Mouse (Mus musculus) monocyte, adult 2 months (primary cell): ENCODE measurements around the gene Hand2.

Experiments used
- DNase-seq, 2 experiments: peaks; one replicate each; pipeline ENCODE4 v3.0.0; 2022; ENCODE audit warnings: low spot score in 2 of 2, low read depth in 1 of 2

The Hand2 gene

DNA sequence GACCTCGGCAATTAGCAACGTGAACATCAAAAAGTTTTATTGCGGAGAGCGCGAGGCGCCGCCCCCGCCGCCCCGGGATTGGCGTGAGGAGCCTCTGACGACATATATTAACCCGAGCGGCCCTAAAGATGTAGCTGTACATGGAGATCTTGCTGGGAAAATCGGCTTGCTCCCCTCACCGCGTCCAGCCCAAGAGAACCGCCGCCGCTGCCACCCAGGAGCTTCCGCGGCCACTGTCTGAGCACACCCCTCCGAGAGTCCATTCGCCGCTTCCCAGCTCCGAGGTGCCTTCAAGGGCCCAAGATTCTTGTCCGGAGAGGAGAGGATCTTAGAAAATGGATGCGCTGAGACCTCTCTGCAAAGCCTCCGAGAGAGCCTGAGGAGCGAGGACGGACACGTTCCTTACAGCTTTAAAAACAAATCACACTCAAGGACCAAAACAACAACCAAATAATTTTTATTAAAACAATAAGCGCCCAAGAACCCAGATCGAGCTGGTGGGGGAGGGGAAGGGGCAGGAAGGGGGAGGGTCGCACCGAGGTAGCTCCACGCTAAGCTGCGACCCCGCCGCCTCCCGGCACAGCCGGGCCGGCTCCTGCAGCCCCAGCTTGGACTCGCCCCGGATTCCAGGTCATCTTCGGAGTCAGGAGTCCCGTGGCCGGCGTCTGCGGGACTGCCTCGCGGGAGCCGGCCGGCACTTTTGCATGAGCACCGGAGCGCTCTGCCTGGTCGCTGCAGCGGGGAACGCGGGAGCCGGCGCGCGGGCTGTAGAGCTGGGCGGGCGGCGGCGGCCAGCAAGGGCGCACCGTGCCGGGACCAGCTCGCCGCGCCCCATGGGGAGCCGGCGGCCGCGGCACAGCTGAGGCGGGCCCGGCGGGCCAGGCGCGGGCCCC, at the start of gene Hand2:
Gene Hand2 (plus strand): TSS at position 133 of the 893 bp plus-strand sequence.
- DNase-seq = no peak

DNA sequence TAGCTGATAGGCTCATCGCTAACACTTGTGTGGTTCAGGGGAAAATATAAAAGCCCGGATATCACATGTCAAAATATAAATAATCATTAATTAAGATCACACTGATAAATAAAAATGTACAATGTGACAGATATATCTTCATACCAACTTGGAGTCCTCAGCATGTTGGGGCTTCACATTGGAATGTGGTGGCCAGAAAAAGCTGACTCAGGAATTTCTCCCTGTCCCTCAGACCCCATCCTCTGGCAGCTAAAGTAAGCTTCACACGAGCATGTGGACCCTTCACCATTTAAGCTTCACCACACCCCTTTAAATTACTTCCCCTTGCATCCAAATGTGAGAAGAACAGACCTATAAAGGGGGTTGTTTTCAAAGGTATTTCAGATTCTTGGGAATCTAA, 47.7 kb upstream of the Hand2 start:
- DNase-seq = no peak

DNA sequence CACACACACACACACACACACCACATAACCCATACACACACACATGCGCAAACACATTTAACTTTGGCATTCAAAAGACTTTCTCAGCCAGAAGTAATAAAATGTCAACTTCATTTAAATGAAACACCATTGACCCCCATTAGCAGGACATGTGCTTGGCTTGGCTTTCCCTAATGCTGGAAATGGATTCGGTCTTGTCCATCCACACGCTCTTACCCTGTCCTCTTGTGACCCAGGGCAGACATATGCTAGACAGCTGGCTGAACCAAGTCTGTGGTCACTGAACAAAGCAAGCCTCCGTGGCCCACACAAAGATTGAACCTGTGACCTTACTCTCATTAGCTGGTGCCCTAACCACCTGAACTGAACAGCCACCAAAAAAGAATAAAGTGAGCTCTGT, 27.3 kb upstream of the Hand2 start:
- DNase-seq = no peak

DNA sequence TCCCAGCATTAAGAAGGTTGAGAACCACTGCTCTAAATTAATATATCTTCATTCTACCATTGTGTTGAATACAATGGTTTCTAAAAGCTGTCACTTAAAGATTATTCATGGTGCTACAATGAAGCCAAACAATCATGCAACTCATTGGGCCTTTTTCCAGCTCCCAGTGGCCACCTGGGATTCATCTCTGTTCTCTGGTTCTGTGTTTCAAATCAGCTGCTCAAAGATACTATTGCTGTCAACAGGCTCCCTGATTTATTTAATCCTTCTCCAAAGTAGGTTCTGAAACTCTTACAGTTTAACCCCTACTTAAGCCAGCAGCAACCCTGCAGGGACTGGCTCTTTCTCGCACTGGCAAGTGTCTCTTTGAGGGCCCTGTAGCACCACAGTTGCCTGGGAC, 17.3 kb upstream of the Hand2 start:
- DNase-seq = no peak

- DNase-seq = peak in 1 of 2 experiments; percentile 7
These were observed 15.8 kb upstream of the Hand2 start for GRCm38 (mm10) chr8:57304944-57305343.

DNA sequence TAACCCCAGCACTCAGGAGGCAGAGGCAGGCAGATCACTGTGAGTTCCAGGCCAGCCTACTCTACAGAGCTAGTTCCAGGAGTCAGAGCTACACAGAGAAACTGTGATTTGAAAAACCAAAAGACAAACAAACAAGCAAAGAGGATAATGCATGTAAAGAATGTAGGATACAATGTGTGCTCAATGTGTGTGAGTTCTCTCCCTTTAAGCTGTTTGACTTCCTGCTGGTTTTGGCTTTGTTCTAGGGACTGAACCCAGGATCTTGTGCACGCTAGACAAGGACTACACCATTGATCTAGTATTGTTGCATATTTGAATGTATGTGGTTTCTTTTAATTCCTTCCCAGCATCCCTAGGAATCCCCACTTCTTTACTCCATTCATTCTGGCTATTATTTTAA, 14.3 kb upstream of the Hand2 start:
- DNase-seq = no peak

DNA sequence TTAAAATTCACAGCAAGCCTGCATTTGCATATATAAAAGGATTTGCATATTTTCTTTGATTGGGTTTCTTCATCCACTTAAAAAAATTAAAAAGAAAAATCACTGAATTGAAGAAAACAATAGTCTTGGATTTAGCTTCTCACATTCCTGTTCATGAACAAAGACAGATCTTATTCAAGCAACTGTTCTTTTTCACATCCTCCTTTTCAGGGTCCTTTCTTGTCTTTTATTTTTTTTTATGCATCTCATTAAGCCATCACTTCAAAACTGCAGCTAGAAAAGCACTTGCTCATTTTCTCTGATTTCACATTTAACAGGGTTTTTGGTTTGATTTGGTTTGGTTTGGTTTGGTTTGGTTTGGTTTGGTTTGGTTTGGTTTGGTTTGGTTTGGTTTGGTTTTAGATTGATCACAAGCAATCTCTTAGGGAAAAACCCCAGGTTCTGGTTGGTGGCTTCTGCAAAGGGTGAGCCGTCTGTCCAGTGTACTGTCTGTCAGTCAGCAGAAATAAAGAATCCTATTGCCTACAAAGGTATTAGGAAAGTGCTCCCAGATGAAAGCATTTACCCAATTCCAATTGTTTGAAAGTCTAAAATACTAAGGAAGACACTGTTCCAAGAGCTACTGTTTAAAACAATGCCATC, 10.8 kb upstream of the Hand2 start:
- DNase-seq = no peak

GRCm38 (mm10) chr8:57312031-57312981, 8.5 kb upstream of the Hand2 start:
- no peak for DNase-seq

DNA sequence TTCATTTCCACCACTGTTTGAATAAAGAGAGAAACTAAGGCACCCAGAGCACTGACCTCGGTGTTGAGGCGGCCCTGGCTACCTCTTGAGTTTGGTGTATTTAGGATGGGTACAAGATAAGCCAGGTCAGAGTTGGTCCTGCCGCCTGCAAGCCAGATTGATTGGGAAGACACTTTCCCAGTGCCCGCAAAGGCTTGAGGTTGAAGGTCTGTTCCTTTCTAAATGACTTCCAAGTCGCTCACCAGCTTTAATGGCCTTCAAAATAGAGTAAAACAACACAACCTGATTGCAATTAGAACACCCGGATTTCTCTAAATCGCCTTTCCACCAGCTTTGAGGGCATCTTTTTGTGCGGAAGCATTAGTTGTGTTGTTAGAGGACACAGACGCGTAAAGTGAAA, 7.2 kb upstream of the Hand2 start:
- no peak for DNase-seq

GRCm38 (mm10) chr8:57314216-57314615, 6.6 kb upstream of the Hand2 start:
- DNase-seq = no peak

DNA sequence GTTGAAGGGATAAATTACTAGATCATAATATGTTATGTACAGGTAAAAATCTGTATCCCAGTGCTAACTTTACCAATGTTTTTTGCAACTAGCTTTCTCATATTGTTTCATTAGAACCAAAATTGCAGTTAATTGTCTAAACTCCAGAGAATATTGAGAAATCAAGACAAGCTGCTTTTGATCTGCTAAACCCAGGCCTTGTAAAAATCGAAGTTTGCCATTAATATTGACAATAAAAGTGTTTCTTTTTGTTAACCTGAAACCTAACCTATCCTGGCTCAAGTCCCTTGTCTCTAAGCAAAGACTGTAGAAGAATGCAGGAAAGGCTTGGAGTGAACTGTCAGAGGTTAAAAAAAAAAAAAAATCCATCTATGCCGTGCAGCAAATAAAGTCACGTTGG, 5.3 kb upstream of the Hand2 start:
- DNase-seq = no peak

GRCm38 (mm10) chr8:57317107-57317506, 3.7 kb upstream of the Hand2 start:
- DNase-seq = no peak

- no peak for DNase-seq
These were observed 2.8 kb upstream of the Hand2 start for GRCm38 (mm10) chr8:57317890-57318480.

DNA sequence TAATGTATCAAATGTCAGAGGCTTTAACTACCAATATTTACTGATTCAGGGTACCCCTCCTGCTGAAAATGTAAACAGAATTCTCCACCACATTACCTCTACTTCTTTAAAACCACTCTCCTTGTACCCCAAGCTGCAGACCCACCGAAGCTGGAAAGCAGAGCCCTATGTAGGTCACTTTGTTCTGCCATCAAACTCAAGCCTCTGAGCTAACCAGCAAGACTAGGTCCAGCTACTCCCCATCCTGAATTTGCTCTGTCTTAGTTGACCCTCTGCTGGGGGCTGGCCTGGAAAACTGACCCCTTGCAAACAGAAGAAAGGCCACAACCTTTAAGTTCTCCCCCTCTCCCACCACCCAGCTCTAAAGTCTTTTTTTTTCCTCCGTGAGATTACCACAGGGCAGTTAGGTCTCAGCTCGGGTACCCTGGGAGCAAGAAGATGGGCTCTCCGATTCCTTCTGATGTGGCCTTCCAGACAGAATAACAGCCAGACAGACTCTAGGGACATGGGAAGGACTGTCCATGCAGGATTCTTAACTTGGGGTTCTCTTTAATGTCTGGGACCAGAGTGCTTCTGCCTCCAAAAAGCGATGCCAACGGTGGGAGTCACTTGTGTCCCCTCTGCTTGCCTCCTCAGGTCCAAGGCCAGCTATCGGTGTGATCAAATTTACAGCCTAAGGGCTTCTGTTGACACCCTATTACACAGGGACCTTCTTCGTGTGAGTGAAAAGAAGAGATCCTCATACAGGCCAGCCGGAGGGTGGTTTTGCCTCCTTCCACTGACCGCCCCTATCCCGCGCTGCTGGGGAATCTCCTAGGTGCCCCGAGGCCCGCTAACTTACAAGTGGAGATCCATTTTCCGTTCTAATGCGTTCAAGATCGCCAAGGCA, 1.4 kb upstream of the Hand2 start:
- DNase-seq = no peak

DNA sequence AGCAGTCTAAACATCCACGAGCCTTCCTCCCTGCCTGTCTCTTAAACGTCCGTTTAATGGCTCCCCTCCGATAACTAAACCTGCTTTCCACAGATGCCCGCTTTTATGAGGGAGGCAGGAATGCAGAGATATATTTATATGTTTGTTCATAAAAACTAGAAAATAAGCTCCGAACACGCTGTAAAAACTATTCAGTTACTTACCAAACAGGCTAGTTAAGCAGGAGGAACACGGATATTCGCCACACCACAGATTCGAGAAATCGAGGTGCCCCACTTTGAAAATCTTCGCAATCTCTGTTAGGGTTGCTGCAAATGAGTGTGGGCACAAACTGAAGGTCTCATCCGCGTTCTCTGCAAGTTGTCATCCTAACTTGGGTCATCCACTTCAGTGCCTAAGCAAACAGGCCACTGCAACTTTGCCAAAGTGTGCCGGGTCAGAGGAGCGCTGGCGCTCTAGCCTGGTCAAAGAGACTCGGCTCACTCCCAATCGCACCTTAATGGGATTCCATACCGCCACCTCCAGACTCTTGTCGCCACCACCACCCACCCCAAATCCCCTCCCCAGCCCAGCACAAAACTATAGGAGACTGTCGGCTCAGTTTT, 700 bp upstream of the Hand2 start:
- no peak for DNase-seq

DNA sequence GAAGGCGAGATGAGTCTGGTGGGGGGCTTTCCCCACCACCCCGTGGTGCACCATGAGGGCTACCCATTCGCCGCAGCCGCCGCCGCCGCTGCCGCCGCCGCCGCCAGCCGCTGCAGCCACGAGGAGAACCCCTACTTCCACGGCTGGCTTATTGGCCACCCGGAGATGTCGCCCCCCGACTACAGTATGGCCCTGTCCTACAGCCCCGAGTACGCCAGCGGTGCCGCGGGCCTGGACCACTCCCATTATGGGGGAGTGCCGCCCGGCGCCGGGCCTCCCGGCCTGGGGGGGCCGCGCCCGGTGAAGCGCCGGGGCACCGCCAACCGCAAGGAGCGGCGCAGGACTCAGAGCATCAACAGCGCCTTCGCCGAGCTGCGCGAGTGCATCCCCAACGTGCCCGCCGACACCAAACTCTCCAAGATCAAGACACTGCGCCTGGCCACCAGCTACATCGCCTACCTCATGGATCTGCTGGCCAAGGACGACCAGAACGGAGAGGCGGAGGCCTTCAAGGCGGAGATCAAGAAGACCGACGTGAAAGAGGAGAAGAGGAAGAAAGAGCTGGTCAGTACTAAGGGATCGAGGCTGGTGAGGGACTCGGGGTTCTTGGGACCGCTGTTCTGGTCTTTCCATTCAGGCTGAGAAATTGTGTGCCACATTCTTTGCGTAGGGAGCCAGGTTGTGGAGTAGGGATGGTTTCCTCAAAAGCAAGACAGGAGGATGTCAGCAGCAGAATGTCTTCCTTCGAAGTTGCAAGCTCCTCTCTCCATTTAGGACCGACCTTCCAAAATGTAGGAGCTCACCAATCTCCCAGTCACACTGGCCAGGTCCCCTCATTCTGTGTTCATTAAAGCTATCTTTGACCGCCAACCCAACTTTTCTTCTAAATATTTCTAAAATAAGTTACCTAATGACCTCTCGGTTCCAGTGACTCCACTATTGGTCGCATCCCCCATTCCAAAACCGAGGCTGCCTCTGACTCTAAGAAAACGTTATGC, 1.4 kb downstream of the Hand2 start:
- DNase-seq = no peak

DNA sequence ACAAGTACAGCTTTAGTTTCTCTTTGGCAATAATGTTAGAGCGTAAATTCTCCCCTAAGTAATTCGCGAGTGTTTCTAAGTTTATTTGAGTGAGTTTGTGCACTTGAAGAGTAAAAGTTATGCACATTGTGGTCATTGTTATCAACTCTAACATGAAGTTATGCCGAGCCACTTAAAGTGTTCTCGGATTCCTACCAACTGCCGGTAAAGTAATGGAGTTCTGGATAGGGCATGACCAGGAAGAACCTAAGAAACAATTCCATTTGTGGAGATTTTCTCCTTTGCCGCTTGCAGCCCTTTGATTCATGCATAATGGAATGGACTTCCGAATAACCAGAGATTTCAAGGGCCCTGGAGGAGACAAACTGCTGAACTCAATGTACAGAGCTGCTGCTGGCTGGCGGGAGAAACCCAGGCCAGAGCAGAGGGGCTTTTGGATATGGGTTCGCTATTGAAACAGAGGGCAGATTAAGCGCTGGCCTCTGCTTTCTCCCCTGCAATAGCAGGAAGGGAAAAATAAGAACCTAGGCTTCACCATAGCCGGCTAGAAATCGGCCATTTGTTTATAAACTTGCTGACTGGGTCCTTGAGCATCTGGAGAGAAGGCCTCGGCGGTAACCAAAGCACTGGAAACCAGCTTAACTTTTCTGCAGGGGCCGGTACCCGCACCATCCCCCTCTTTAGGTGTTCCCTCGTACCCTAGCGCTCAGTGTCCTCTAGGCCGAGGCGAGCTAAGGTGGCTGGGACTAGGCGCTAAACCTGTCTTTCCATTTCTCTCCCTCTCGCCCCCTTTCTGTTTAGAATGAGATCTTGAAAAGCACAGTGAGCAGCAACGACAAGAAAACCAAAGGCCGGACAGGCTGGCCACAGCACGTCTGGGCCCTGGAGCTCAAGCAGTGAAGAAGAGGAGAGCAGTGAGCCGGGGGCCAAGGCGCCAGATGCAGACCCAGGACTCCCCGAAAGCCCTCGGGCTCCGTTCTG, 2.5 kb downstream of the Hand2 start:
- no peak for DNase-seq
